8 mouse cellular contexts compared by ENCODE assay signal in the genomic region with DNA sequence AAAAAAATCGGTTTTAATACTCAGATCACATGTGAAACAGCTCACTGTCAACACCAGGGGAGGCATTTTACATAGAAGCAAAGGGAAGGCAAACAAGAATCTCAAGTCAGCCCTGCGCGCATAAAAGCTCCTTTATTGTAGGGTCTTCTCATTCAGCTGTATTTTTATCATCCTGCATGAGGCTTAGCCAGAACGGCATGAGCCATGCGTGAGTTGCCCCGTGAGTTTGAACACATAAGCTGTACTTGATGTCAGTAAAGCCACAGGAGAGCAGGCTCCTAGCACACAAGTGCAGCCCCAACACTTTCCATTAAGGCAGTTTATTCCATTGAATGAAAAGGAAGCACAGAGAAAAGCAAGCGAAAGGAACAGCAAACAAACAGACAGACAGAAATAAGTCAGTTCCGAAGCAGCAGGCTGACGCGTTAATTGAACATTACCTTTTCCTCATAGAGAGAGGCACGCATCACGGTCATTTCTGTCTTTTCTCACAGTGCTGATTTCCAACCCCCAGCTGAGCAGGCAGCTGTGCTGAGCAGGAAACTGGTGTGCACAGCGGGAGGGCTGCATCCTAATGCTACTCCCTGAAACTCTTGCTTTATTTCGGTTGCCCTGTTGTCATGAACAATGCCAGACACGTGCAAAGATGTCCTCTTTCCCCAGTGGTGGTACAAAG.
DNase-seq lines count a peak whose midpoint lies in the region; ATAC-seq and TF ChIP-seq lines count a peak whose summit lies in the region.

No protein-coding gene starts in this region.

- H3K27ac ChIP-seq in kidney, embryonic 14.5 days (ENCODE audit: low read depth, low read length), result no peak overlapping the region
- H3K27ac ChIP-seq in embryonic facial prominence, embryonic 12.5 days, result no peak overlapping the region
- peak overlapping the region; percentile 86 for H3K27ac ChIP-seq in midbrain, postnatal 0 days (ENCODE audit: low read depth, low read length)

- peak; percentile 60 for TF ChIP-seq CTCF in midbrain, postnatal 0 days (IDR thresholded peaks at IDR 0.05)

- H3K9ac ChIP-seq in kidney, embryonic 14.5 days (ENCODE audit: low read depth, low read length), result no peak overlapping the region
- H3K9ac ChIP-seq in embryonic facial prominence, embryonic 12.5 days, result peak overlapping the region; percentile 24; the same call in 1 of the 2 replicates
- peak overlapping the region; percentile 30 for H3K9ac ChIP-seq in midbrain, postnatal 0 days (replicated peaks; ENCODE audit: low read length, poor library complexity, severe bottlenecking)

- no peaks in the 10 kb centered on the region for H3K36me3 ChIP-seq in kidney, embryonic 14.5 days (ENCODE audit: control insufficient read depth, insufficient read depth, low read length)
- H3K36me3 ChIP-seq in embryonic facial prominence, embryonic 12.5 days, result no peaks in the 10 kb centered on the region
- H3K36me3 ChIP-seq in midbrain, postnatal 0 days (ENCODE audit: insufficient read depth, low read length), result no peaks in the 10 kb centered on the region

- H3K4me1 ChIP-seq in kidney, embryonic 14.5 days (ENCODE audit: control insufficient read depth, insufficient read depth, low read length), result no peaks in the 10 kb centered on the region
- no peaks in the 10 kb centered on the region for H3K4me1 ChIP-seq in embryonic facial prominence, embryonic 12.5 days
- H3K4me1 ChIP-seq in midbrain, postnatal 0 days (ENCODE audit: insufficient read depth, low read length), result no peaks in the 10 kb centered on the region

- no peaks in the 10 kb centered on the region for H3K9me3 ChIP-seq in kidney, embryonic 14.5 days (ENCODE audit: control insufficient read depth, low read length)
- H3K9me3 ChIP-seq in embryonic facial prominence, embryonic 12.5 days, result no peaks in the 10 kb centered on the region
- H3K9me3 ChIP-seq in midbrain, postnatal 0 days (ENCODE audit: low read length), result no peaks in the 10 kb centered on the region

- H3K4me3 ChIP-seq in kidney, embryonic 14.5 days (ENCODE audit: low read length), result no peak overlapping the region; the same call in 1 of the 2 replicates
- H3K4me3 ChIP-seq in embryonic facial prominence, embryonic 12.5 days, result peak overlapping the region; percentile 10; the same call in 1 of the 2 replicates
- H3K4me3 ChIP-seq in midbrain, postnatal 0 days (ENCODE audit: low read depth, low read length), result peak overlapping the region; percentile 39

- no peaks in the 10 kb centered on the region for H3K27me3 ChIP-seq in kidney, embryonic 14.5 days (ENCODE audit: control insufficient read depth, insufficient read depth, low read length)
- H3K27me3 ChIP-seq in embryonic facial prominence, embryonic 12.5 days, result no peaks in the 10 kb centered on the region
- H3K27me3 ChIP-seq in midbrain, postnatal 0 days (ENCODE audit: insufficient read depth, low read length), result no peaks in the 10 kb centered on the region

- H3K4me2 ChIP-seq in kidney, embryonic 14.5 days (replicated peaks; ENCODE audit: low read depth, low read length), result peak overlapping the region; percentile 17
- H3K4me2 ChIP-seq in embryonic facial prominence, embryonic 12.5 days (replicated peaks), result peak overlapping the region; percentile 43
- peak overlapping the region; percentile 54 for H3K4me2 ChIP-seq in midbrain, postnatal 0 days (ENCODE audit: low read depth, low read length, poor library complexity, severe bottlenecking)

- no peak for DNase-seq in kidney, postnatal 14 days
- peak; percentile 28 to 62 for DNase-seq in layer of hippocampus, adult 18-20 months (ENCODE audit: low spot score in 2 of 2)
- peak; percentile 70 for DNase-seq in midbrain, postnatal 0 days (ENCODE audit: low spot score)
- DNase-seq in B cell, adult 2 months, result no peak
- DNase-seq in urinary bladder, postnatal 10 days (ENCODE audit: low spot score), result no peak

- ATAC-seq in kidney, embryonic 14.5 days (ENCODE audit: low FRiP score, low TSS enrichment), result no peak
- ATAC-seq in embryonic facial prominence, embryonic 12.5 days (ENCODE audit: insufficient number of reproducible peaks, insufficient read depth, low FRiP score, low TSS enrichment), result no peak
- peak; percentile 86 for ATAC-seq in midbrain, postnatal 0 days (ENCODE audit: low FRiP score)
- ATAC-seq in inflammation-experienced regulatory T-cells, adult 6 months, result no peak

- 17% methylated on average over 15 of the region's 15 CpGs for WGBS in kidney, embryonic 14.5 days
- 9% methylated on average over 15 of the region's 15 CpGs for WGBS in embryonic facial prominence, embryonic 12.5 days
- WGBS in midbrain, postnatal 0 days, result 1% methylated on average over 15 of the region's 15 CpGs

Comparison
In these comparisons a context has a peak if more than half of its experiments do, and no peak if none do; other contexts are left out.
1. DNase-seq: peak in layer of hippocampus, adult 18-20 months (2 of 2) and midbrain, postnatal 0 days (single experiment); none in kidney, postnatal 14 days (single experiment), B cell, adult 2 months (0 of 2) and urinary bladder, postnatal 10 days (single experiment).
2. Peak in every context shown above with its lines, with median percentiles within 50 percentile points of each other: H3K4me2 ChIP-seq.